9 mouse cellular contexts compared by ENCODE assay signal in the genomic region with DNA sequence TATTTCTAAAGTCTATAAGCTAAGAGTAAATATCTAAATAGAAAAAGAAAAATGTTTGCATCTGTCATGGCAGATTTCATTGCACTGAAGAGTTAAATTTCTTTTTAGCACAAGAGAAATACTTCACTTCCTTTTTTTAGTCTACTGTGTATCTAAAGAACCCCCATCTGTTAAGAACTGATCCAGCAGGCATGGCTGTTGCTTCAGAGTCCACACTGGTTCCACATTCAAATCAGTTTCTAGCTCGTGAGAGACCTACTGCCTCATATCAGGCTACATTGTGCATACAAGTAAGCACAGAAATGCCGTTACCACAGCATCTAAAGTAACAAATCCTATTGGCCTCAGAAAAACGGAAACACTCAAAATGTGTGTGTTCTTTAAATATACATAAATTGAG. TPM values are rescaled to one million over a fixed set of nuclear protein-coding genes. Genes with fewer than 3 reads are reported as not detected.
DNase-seq lines count a peak whose midpoint lies in the region; ATAC-seq lines count a peak whose summit lies in the region.
"Had no signal": no experiment of that assay in that cellular context is flagged by ENCODE, and none has a peak within 500 bp of the region (broad histone marks: within the 10 kb centered on the region; RNA-seq: fewer than 3 reads in every experiment).

No protein-coding gene starts in this region.

- peak overlapping the region; percentile 82 for H3K4me2 ChIP-seq in midbrain, embryonic 14.5 days (ENCODE audit: low read length)

- intact Hi-C loops in left cerebral cortex, postnatal 4 days (cut with DNase I), result loop anchor here (10.0 kb wide), 1 partner anchor 174 kb away; no protein-coding TSS in a partner anchor

- H3K9ac ChIP-seq in midbrain, embryonic 14.5 days (replicated peaks; ENCODE audit: low read length), result peak overlapping the region; percentile 98

- peaks cover 12% of the 10 kb centered on the region for H3K27me3 ChIP-seq in embryonic facial prominence, embryonic 10.5 days (replicated peaks; ENCODE audit: low read depth, poor library complexity, severe bottlenecking)
- H3K27me3 ChIP-seq in midbrain, embryonic 14.5 days (ENCODE audit: control insufficient read depth, insufficient read depth, low read length), result no peaks in the 10 kb centered on the region

- peak; percentile 41; the same call in 1 of the 2 replicates for ATAC-seq in granulocyte monocyte progenitor cell, adult 5-6 weeks (replicated peaks; ENCODE audit: poor library complexity, severe bottlenecking)
- no peak for ATAC-seq in midbrain, embryonic 14.5 days (ENCODE audit: low FRiP score, low TSS enrichment)

- peak; percentile 33 to 49 for DNase-seq in layer of hippocampus, adult 18-20 months (ENCODE audit: low spot score in 2 of 2)
- no peak for DNase-seq in layer of hippocampus, adult 11-12 months (ENCODE audit: low spot score)
- no peak for DNase-seq in embryonic facial prominence, embryonic 10.5 days (ENCODE audit: low spot score)
- DNase-seq in midbrain, embryonic 14.5 days, result peak; percentile 61
- no peak for DNase-seq in kidney, adult 18-20 months
- no peak for DNase-seq in adrenal gland, postnatal 25 days
- DNase-seq in left cerebral cortex, postnatal 4 days, result no peak

- H3K4me3 ChIP-seq in embryonic facial prominence, embryonic 10.5 days, result peak overlapping the region; percentile 95; the same call in 1 of the 2 replicates
- peak overlapping the region; percentile 98 for H3K4me3 ChIP-seq in midbrain, embryonic 14.5 days (replicated peaks; ENCODE audit: low read depth, low read length)
- H3K4me3 ChIP-seq: megakaryocyte, embryonic 14.5 days had no signal

- H3K4me1 ChIP-seq in embryonic facial prominence, embryonic 10.5 days, result peaks cover 22% of the 10 kb centered on the region
- peaks cover 13% of the 10 kb centered on the region for H3K4me1 ChIP-seq in midbrain, embryonic 14.5 days (ENCODE audit: control insufficient read depth, insufficient read depth, low read length)

- no peak overlapping the region for H3K27ac ChIP-seq in embryonic facial prominence, embryonic 10.5 days (replicated peaks)
- 0 out of 2 replicates have a peak overlapping the region, but pooled peaks have one; percentile 16 for H3K27ac ChIP-seq in midbrain, embryonic 14.5 days (replicated peaks; ENCODE audit: low read depth, low read length)

- WGBS in embryonic facial prominence, embryonic 10.5 days, result 59% methylated on average over 3 of the region's 3 CpGs
- 12% methylated on average over 3 of the region's 3 CpGs for WGBS in midbrain, embryonic 14.5 days

- H3K36me3 ChIP-seq in embryonic facial prominence, embryonic 10.5 days (replicated peaks), result no peaks in the 10 kb centered on the region
- H3K36me3 ChIP-seq in midbrain, embryonic 14.5 days (ENCODE audit: control insufficient read depth, insufficient read depth, low read length), result no peaks in the 10 kb centered on the region

- no peaks in the 10 kb centered on the region for H3K9me3 ChIP-seq in embryonic facial prominence, embryonic 10.5 days
- no peaks in the 10 kb centered on the region for H3K9me3 ChIP-seq in midbrain, embryonic 14.5 days (ENCODE audit: control insufficient read depth, low read length)
- H3K9me3 ChIP-seq: megakaryocyte, embryonic 14.5 days had no signal

RNA-seq across cellular contexts. Expression of a gene that starts 2.5 kb away (rescaled TPM):
- total RNA-seq in layer of hippocampus, adult 18-20 months (2021), result 100 to 1,000 TPM; 193 to 205 TPM
- polyA plus RNA-seq in embryonic facial prominence, embryonic 10.5 days (2016; fragmentation: Nextera tagmentation; extraction: Ambion mirVana), result 13.5 and 17.1 TPM in 2 replicates
- not detected in 2 replicates for total RNA-seq in granulocyte monocyte progenitor cell, adult 5-6 weeks (2014; fragmentation: Nextera tagmentation)
- total RNA-seq in granulocyte monocyte progenitor cell, adult 5-6 weeks (2017), result 0.04 TPM in 1 of 2 replicates, not detected in the other
- polyA plus RNA-seq in midbrain, embryonic 14.5 days (2014; fragmentation: Nextera tagmentation; extraction: Ambion mirVana), result 90.6 and 106 TPM in 2 replicates
- total RNA-seq in adrenal gland, postnatal 25 days (2021), result 27.2 and 29.4 TPM in 2 replicates
- total RNA-seq in left cerebral cortex, postnatal 4 days (2021), result 100 to 1,000 TPM; 277 to 281 TPM

Comparison
In these comparisons a context has a peak if more than half of its experiments do, and no peak if none do; other contexts are left out.
1. DNase-seq: peak in layer of hippocampus, adult 18-20 months (2 of 2) and midbrain, embryonic 14.5 days (single experiment); none in layer of hippocampus, adult 11-12 months (single experiment), embryonic facial prominence, embryonic 10.5 days (single experiment), kidney, adult 18-20 months (single experiment), adrenal gland, postnatal 25 days (single experiment) and left cerebral cortex, postnatal 4 days (single experiment).
2. RNA of a gene that starts 2.5 kb away (total RNA-seq): 277 to 281 TPM in left cerebral cortex, postnatal 4 days, 193 to 205 TPM in layer of hippocampus, adult 18-20 months and 27.2 to 29.4 TPM in adrenal gland, postnatal 25 days; 0.04 TPM in granulocyte monocyte progenitor cell, adult 5-6 weeks; every median in the first group is over 10 times any median in the second.